Comparison of ENCODE assay signal across 12 mouse cellular contexts in the genomic region with DNA sequence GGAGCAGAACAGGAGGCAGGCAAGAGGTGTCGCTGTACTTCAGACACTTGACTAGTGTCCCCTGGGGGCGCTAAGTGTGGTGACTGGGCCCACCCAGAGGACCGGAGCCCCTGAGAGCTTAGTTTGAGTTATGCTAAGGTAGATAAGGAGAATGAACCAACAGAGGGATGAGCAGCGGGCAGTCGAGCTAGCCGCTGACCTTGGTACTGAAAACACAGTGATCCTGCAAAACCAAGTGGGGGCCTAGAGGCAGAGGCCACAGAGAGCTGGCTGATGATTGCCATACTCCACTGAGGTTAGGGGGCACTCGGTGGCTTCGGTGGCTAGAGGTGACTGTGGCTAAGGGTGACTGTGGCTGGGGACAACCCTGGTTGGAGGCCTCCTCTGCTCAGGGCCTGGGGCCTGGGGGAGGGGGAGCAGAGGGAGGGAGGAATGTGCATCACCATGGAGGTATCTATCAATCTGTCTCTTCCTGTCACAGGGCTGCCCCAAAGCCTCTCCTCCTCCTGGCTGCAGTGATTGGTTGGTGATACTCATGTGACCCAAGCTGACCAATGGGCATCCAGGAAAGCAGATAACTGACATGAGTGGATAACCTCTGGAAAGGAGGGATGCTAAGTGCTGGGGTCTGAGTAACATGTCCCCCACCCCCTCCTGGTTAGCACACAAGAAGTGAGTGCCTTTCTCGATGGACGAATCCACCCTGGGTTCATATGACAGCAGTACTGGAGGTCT.
DNase-seq lines count a peak whose midpoint lies in the region; ATAC-seq and TF ChIP-seq lines count a peak whose summit lies in the region.
"Had no signal": no experiment of that assay in that cellular context is flagged by ENCODE, and none has a peak within 500 bp of the region (broad histone marks: within the 10 kb centered on the region; RNA-seq: fewer than 3 reads in every experiment).

No protein-coding gene starts in this region.

- H3K27ac ChIP-seq in hindbrain, embryonic 10.5 days, result no peak overlapping the region
- no peak overlapping the region for H3K27ac ChIP-seq in hindbrain, embryonic 16.5 days (ENCODE audit: low read depth, low read length)
- H3K27ac ChIP-seq in limb, embryonic 10.5 days, result no peak overlapping the region
- H3K27ac ChIP-seq in liver, postnatal 0 days (ENCODE audit: low read depth), result no peak overlapping the region
- H3K27ac ChIP-seq: liver, embryonic 14.5 days had no signal

- no peaks in the 10 kb centered on the region for H3K27me3 ChIP-seq in hindbrain, embryonic 10.5 days (ENCODE audit: insufficient read depth, poor library complexity, severe bottlenecking)
- no peaks in the 10 kb centered on the region for H3K27me3 ChIP-seq in hindbrain, embryonic 16.5 days (replicated peaks; ENCODE audit: control insufficient read depth, insufficient read depth, low read length)
- peaks cover 10% of the 10 kb centered on the region; the same call in 1 of the 2 replicates for H3K27me3 ChIP-seq in E14TG2a.4 (ENCODE audit: insufficient read depth, low read length)
- no peaks in the 10 kb centered on the region for H3K27me3 ChIP-seq in limb, embryonic 10.5 days (ENCODE audit: low read depth, poor library complexity, severe bottlenecking)
- no peaks in the 10 kb centered on the region for H3K27me3 ChIP-seq in liver, postnatal 0 days (ENCODE audit: insufficient read depth, low read length)

- ATAC-seq in hindbrain, embryonic 16.5 days, result no peak
- no peak for ATAC-seq in liver, postnatal 0 days

- H3K4me3 ChIP-seq in hindbrain, embryonic 10.5 days, result no peak overlapping the region
- no peak overlapping the region for H3K4me3 ChIP-seq in hindbrain, embryonic 16.5 days (ENCODE audit: low read length)
- H3K4me3 ChIP-seq in E14TG2a.4 (replicated peaks; ENCODE audit: low read length), result peak overlapping the region; percentile 57
- H3K4me3 ChIP-seq in limb, embryonic 10.5 days, result no peak overlapping the region
- H3K4me3 ChIP-seq in liver, postnatal 0 days (ENCODE audit: low read depth, low read length), result no peak overlapping the region

- no peak overlapping the region for H3K9ac ChIP-seq in hindbrain, embryonic 16.5 days (ENCODE audit: low read depth, low read length)
- H3K9ac ChIP-seq in liver, postnatal 0 days (replicated peaks), result no peak overlapping the region
- H3K9ac ChIP-seq: liver, embryonic 14.5 days had no signal

- no peaks in the 10 kb centered on the region for H3K36me3 ChIP-seq in hindbrain, embryonic 10.5 days
- H3K36me3 ChIP-seq in hindbrain, embryonic 16.5 days (ENCODE audit: control insufficient read depth, insufficient read depth, low read length), result no peaks in the 10 kb centered on the region
- no peaks in the 10 kb centered on the region for H3K36me3 ChIP-seq in E14TG2a.4 (ENCODE audit: insufficient read depth, low read length)
- no peaks in the 10 kb centered on the region for H3K36me3 ChIP-seq in limb, embryonic 10.5 days
- H3K36me3 ChIP-seq in liver, postnatal 0 days (replicated peaks; ENCODE audit: insufficient read depth, low read length), result no peaks in the 10 kb centered on the region

- H3K9me3 ChIP-seq in hindbrain, embryonic 10.5 days, result peaks cover 18% of the 10 kb centered on the region
- H3K9me3 ChIP-seq in hindbrain, embryonic 16.5 days (ENCODE audit: control insufficient read depth, low read length), result peaks cover 3% of the 10 kb centered on the region
- H3K9me3 ChIP-seq in E14TG2a.4 (ENCODE audit: low read length), result peaks cover 17% of the 10 kb centered on the region
- peaks cover 2% of the 10 kb centered on the region; the same call in 1 of the 2 replicates for H3K9me3 ChIP-seq in limb, embryonic 10.5 days (replicated peaks)
- H3K9me3 ChIP-seq in liver, postnatal 0 days (ENCODE audit: low read length), result peaks cover 10% of the 10 kb centered on the region

- 30% methylated on average over 10 of the region's 10 CpGs for WGBS in hindbrain, embryonic 10.5 days
- 36% methylated on average over 10 of the region's 10 CpGs for WGBS in hindbrain, embryonic 16.5 days
- WGBS in limb, embryonic 10.5 days, result 29% methylated on average over 10 of the region's 10 CpGs
- 38% methylated on average over 10 of the region's 10 CpGs for WGBS in liver, postnatal 0 days (ENCODE audit: insufficient replicate concordance)

- TF ChIP-seq EP300 in liver, postnatal 0 days (IDR thresholded peaks at IDR 0.05; ENCODE audit: low read depth), result no peak

- H3K4me2 ChIP-seq in hindbrain, embryonic 16.5 days (ENCODE audit: low read length), result no peak overlapping the region
- H3K4me2 ChIP-seq in liver, postnatal 0 days (ENCODE audit: low read depth, low read length), result no peak overlapping the region

- H3K4me1 ChIP-seq in hindbrain, embryonic 10.5 days (replicated peaks), result no peaks in the 10 kb centered on the region
- H3K4me1 ChIP-seq in hindbrain, embryonic 16.5 days (ENCODE audit: control insufficient read depth, insufficient read depth, low read depth, low read length), result no peaks in the 10 kb centered on the region; the same call in 1 of the 2 replicates
- H3K4me1 ChIP-seq in E14TG2a.4 (replicated peaks; ENCODE audit: low read depth, low read length), result peaks cover 19% of the 10 kb centered on the region
- H3K4me1 ChIP-seq in limb, embryonic 10.5 days, result no peaks in the 10 kb centered on the region
- no peaks in the 10 kb centered on the region for H3K4me1 ChIP-seq in liver, postnatal 0 days (ENCODE audit: insufficient read depth)

- TF ChIP-seq CTCF in E14TG2a.4 (conservative IDR thresholded peaks at IDR 0.05; ENCODE audit: low read length), result no peak
- TF ChIP-seq CTCF in liver, postnatal 0 days (IDR thresholded peaks at IDR 0.05; ENCODE audit: low read depth), result no peak

- DNase-seq in hindbrain, embryonic 10.5 days (ENCODE audit: low spot score), result peak; percentile 18
- peak; percentile 24 for DNase-seq in WW6 (ENCODE audit: low read depth, low spot score)
- peak; percentile 38 for DNase-seq in limb, embryonic 10.5 days (ENCODE audit: low spot score)
- DNase-seq in cerebellum, adult 11 months, result no peak
- DNase-seq in liver, postnatal 0 days, result no peak
- DNase-seq in ovary, postnatal 36 days (ENCODE audit: low spot score), result no peak
- DNase-seq: cerebellum, postnatal 14 days; right cerebral cortex, adult 18-20 months; thymus, postnatal 36 days had no signal

Comparison
In these comparisons a context has a peak if more than half of its experiments do, and no peak if none do; other contexts are left out.
1. DNase-seq: peak in hindbrain, embryonic 10.5 days (single experiment), WW6 (single experiment) and limb, embryonic 10.5 days (single experiment); none in cerebellum, adult 11 months (single experiment), liver, postnatal 0 days (single experiment) and ovary, postnatal 36 days (single experiment).